Mouse (Mus musculus) megakaryocyte, embryonic 14.5 days (primary cell): ENCODE measurements around the gene Dgki. TPM values are rescaled to one million over a fixed set of nuclear protein-coding genes. Genes with fewer than 3 reads are reported as not detected.

Experiments
- H3K27me3 ChIP-seq: replicated peaks from 2 replicates; pipeline ENCODE3; 2012; ENCODE audit warnings: inconsistent platforms
- H3K36me3 ChIP-seq: replicated peaks from 2 replicates; pipeline ENCODE3; 2012; ENCODE audit warnings: low read length, inconsistent platforms, mixed read lengths
- H3K4me1 ChIP-seq: 2 replicates; pipeline ENCODE4 v1.6.1; 2012; ENCODE audit warnings: inconsistent platforms
- H3K4me3 ChIP-seq: replicated peaks from 2 replicates; pipeline ENCODE3; 2012; ENCODE audit warnings: moderate library complexity, mild to moderate bottlenecking, inconsistent platforms
- H3K9me3 ChIP-seq: 2 replicates; pipeline ENCODE4 v1.6.1; 2012; ENCODE audit warnings: inconsistent platforms
- FLI1 ChIP-seq: IDR thresholded peaks from 2 replicates; pipeline ENCODE4 v1.6.1; 2012; ENCODE audit warnings: low read length, inconsistent platforms, mixed read lengths
- GATA1 ChIP-seq: IDR thresholded peaks from 3 replicates; pipeline ENCODE4 v1.6.1; 2012; ENCODE audit warnings: mixed read lengths, low read length, inconsistent platforms, borderline replicate concordance
- polyA plus RNA-seq: library from polyadenylated mRNA; stranded (reverse); fragments of >175 nt; gene quantifications from 2 replicates; pipeline ENCODE4 v1.2.3, GENCODE M21; 2012; ENCODE audit warnings: low replicate concordance; ENCODE audit not compliant: insufficient read depth

Dgki gene
- polyA plus RNA-seq, 1 experiment: 0.02 TPM

DNA sequence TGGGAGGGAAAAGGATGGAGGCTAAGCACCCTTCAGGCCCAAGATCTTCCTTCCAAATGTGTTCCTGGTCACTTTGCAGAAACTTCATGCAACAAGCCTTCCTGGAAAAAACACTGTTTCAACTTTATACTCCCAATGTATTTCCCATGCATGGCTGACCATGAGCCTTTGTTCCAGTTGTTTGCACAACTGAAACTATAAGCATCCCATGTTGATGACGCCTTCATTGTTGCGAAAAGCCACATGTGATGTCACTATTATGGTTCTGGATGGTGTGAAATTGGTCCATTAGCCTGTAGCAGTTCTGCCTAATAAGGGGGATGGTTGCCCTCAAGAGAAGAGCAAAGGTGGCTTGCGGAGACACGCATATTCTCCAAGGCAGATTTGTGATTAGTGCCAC is 47.4 kb downstream of the Dgki start:
- no peaks in the 10 kb centered on the region for H3K36me3 ChIP-seq
- H3K4me1 ChIP-seq: no peaks in the 10 kb centered on the region
- peaks cover 13% of the 10 kb centered on the region for H3K9me3 ChIP-seq
- peaks cover 2% of the 10 kb centered on the region for H3K27me3 ChIP-seq
- no peak for TF ChIP-seq GATA1
- TF ChIP-seq FLI1: no peak
- H3K4me3 ChIP-seq: no peak overlapping the region

DNA sequence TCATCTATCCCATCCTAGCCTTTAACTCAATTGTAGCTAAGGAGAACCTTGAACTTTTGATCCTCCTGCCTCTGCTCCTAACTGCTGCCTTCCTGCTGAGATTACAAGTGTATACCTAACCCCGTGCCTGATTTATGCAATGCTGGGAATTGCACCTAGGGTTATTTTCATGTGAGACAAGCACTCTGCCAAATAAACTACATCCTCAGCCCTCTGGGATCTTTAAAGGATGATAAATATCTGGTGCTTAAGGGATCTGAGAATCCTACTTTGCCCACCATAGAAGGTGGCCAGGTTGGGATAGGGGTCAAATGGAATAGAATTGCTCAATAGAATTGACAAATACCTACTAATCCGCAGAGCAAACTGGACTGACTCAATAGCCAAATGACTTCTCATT is 49.3 kb downstream of the Dgki start:
- H3K36me3 ChIP-seq: no peaks in the 10 kb centered on the region
- H3K9me3 ChIP-seq: peaks cover 22% of the 10 kb centered on the region
- no peak for TF ChIP-seq FLI1
- TF ChIP-seq GATA1: no peak

DNA sequence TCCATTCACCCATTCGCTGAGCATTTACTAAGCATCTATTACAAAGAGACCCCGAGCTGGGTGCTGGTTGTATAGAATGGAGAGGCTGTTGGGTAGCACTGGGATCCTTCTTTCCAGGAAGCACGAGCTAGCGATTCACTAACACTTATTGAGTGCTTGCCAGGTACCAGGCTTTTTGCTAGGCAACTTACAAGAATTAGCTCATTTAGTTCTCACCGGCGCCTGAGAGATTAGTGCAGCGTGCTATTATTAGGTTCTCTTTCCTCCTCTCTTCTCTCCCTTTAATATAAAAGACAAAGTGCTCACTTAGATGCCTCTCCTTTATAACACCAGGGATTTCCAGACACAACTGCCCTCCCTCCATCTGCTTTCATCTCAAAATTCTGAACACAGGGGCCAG is 54.2 kb downstream of the Dgki start:
- Histone ChIP-seq H3K9me3 (peaks cover 18% of the 10 kb centered on the region), H3K36me3 (no peaks in the 10 kb centered on the region), H3K4me1 (peaks cover 2% of the 10 kb centered on the region; the same call in 1 of the 2 replicates), H3K27me3 (peaks cover 4% of the 10 kb centered on the region), H3K4me3 (no peak overlapping the region)
- no peak for TF ChIP-seq GATA1
- TF ChIP-seq FLI1: no peak

More for the DNA sequence above, 49.3 kb downstream of the Dgki start:
- H3K27me3 ChIP-seq: peaks cover 2% of the 10 kb centered on the region
- H3K4me3 ChIP-seq: no peak overlapping the region
- no peaks in the 10 kb centered on the region for H3K4me1 ChIP-seq

DNA sequence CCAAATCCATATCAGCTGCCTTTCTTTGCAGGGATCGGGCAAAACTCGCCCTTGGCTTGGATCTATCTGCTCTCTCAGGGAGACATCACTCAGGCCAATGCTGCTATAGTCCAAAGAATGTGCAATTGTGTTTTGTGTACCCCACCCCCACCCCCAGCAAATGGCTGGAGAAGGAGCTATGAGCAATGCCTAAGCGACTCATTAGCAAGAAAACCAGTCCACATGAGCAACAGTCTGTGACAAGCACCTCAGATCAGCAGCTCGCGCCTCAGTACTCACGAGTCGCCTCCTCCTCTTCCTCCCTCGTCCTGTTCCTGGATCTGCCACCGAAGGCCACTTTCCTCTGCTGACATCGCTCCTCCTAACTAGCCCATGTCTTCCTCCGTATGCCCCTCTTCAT is 55.9 kb downstream of the Dgki start:
- H3K36me3 ChIP-seq: no peaks in the 10 kb centered on the region
- H3K4me3 ChIP-seq: peak overlapping the region; percentile 2
- no peak for TF ChIP-seq GATA1
- TF ChIP-seq FLI1: no peak
- peaks cover 12% of the 10 kb centered on the region for H3K9me3 ChIP-seq
- peaks cover 4% of the 10 kb centered on the region for H3K27me3 ChIP-seq
- H3K4me1 ChIP-seq: peaks cover 2% of the 10 kb centered on the region; the same call in 1 of the 2 replicates

DNA sequence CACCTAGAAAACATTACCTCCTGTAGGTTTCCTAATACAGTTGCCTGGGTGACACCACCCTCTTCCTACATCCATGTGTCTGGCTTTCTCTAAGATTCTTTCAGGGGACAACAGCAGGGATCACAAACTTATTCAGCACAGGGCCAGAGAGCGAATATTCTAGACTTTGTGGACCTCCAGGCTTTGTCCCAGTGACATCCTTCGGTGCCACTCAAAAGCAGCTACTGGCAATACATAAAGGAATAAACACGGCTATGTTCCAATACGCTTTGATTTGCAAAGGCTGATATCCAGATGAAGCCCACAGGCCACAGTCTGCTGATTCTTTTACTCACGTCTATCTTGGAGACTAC is 57.2 kb downstream of the Dgki start:
- Histone ChIP-seq H3K27me3 (peaks cover 6% of the 10 kb centered on the region), H3K4me1 (peaks cover 2% of the 10 kb centered on the region; the same call in 1 of the 2 replicates), H3K9me3 (peaks cover 9% of the 10 kb centered on the region), H3K36me3 (no peaks in the 10 kb centered on the region), H3K4me3 (no peak overlapping the region)
- TF ChIP-seq GATA1 (no peak), FLI1 (no peak)

DNA sequence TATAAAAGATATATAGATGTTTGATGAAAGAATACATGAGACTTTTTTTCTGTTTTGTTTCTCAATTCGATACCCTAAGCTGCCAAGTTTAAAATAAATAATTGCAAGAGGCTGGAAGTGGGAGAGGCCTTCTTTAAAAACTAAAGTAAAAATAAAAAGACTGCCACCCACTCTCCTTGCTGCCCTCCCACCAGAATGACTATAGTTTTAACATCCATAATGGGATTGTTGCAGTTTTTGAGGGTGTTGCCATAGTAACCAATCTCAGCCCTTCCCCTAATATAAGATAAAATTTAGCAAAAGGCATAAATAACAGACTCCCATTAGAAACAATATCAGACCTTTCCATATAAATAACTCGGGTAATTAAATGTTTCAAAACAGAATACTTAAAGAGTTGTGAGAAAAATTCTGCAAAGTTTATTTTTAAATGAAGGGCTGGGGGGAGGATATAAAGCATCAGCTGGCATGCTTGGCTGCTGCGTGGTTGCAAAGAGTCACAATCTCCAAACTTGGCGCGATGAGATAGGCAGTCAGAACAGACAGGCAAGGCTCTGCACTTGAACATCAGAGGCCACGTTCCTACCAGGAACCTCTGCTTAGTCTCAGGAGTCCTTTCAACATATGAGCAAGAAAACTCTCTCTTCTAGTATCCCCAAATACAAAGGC is 57.8 kb downstream of the Dgki start:
- peaks cover 8% of the 10 kb centered on the region for H3K27me3 ChIP-seq

DNA sequence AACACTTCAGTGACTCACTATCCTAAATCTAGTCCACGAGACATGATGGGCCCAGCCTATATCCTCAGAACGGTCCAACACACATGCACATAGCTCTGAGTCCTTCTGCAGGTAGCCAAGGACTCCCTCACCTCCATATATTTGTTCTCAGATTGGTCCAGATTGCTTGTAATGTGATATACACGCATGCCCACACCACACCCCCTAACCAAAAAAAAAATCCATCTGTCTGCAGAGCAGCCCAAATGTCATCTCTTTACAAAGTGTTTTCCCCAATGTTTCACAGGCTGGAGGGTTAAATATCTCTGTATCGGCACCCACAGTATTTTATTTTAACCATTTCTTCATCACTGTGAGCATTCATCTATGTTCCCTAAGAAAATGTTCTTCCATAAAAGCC is 58.5 kb downstream of the Dgki start:
- H3K27me3 ChIP-seq: peaks cover 8% of the 10 kb centered on the region
- H3K9me3 ChIP-seq: no peaks in the 10 kb centered on the region
- H3K36me3 ChIP-seq: no peaks in the 10 kb centered on the region
- H3K4me3 ChIP-seq: no peak overlapping the region
- H3K4me1 ChIP-seq: peaks cover 2% of the 10 kb centered on the region; the same call in 1 of the 2 replicates
- TF ChIP-seq GATA1: no peak
- TF ChIP-seq FLI1: no peak

More for the DNA sequence above, 57.8 kb downstream of the Dgki start:
- peaks cover 2% of the 10 kb centered on the region; the same call in 1 of the 2 replicates for H3K4me1 ChIP-seq
- TF ChIP-seq GATA1 (no peak), FLI1 (no peak)
- no peaks in the 10 kb centered on the region for H3K36me3 ChIP-seq
- H3K4me3 ChIP-seq: no peak overlapping the region
- peaks cover 8% of the 10 kb centered on the region for H3K9me3 ChIP-seq

DNA sequence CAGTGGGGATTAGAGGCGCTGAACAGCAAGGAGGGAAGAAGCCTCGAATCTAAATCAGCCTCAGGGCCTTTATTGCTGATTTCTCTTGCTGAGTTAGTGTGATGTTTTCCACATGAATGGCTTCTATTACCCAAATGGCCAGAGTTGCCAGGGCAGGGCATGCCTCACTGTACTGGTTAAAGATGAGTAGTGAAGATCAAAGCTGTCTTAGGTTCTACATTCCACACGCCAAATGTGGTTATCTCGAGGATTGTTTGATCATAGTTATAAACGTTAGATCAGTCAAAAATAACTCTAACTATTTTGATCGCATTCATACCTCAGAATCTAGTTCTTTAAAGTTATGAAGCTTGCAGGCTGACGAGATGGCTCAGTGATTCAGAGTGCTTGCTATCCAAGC is 59.8 kb downstream of the Dgki start:
- Histone ChIP-seq H3K27me3 (peaks cover 8% of the 10 kb centered on the region), H3K9me3 (no peaks in the 10 kb centered on the region), H3K4me3 (no peak overlapping the region), H3K36me3 (no peaks in the 10 kb centered on the region), H3K4me1 (peaks cover 2% of the 10 kb centered on the region; the same call in 1 of the 2 replicates)
- TF ChIP-seq GATA1 (no peak), FLI1 (no peak)

DNA sequence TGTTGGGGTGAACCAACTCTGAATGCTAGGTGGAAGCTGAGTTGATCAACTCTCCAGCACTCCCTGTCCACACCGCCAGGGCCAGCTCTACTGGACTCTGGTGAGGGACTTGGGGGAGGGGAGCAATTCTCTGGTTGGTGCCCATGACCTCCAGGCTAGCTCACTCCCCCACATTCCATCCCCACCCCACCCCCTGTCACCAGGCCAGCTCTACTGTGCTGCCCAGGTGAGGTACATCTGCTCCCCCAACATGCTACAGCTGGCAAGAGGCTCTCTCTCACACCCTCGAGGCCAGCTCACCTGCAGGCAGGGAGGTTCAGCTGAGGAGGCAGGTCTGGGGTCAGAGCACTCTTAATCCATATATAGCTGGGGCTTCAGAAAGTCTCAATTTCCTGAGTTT is 63.1 kb downstream of the Dgki start:
- no peaks in the 10 kb centered on the region for H3K36me3 ChIP-seq
- TF ChIP-seq GATA1 (no peak), FLI1 (no peak)
- H3K4me1 ChIP-seq: no peaks in the 10 kb centered on the region
- H3K4me3 ChIP-seq: no peak overlapping the region
- H3K9me3 ChIP-seq: no peaks in the 10 kb centered on the region
- H3K27me3 ChIP-seq: peaks cover 9% of the 10 kb centered on the region

DNA sequence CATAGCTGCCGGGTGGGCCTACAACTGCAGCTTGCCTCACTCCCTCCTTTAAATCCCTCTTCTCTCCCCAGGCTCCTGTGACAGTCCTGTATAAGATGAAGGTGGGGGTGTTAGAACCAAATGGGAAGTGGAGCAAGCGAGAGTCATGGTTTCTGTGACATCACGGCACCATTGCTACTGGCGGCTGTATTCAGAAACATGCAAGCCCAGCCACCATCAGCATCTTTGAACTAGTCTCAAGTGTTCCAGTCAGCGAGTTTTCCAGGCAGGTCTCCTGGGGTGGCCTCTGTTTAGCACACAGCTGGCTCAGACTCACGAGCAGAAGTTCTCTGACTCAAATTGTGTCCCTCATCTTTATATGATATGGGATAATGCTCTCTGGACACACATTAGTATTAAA is 68.8 kb downstream of the Dgki start:
- Histone ChIP-seq H3K4me1 (no peaks in the 10 kb centered on the region), H3K36me3 (no peaks in the 10 kb centered on the region), H3K9me3 (no peaks in the 10 kb centered on the region), H3K27me3 (peaks cover 6% of the 10 kb centered on the region), H3K4me3 (no peak overlapping the region)
- TF ChIP-seq GATA1 (no peak), FLI1 (no peak)

DNA sequence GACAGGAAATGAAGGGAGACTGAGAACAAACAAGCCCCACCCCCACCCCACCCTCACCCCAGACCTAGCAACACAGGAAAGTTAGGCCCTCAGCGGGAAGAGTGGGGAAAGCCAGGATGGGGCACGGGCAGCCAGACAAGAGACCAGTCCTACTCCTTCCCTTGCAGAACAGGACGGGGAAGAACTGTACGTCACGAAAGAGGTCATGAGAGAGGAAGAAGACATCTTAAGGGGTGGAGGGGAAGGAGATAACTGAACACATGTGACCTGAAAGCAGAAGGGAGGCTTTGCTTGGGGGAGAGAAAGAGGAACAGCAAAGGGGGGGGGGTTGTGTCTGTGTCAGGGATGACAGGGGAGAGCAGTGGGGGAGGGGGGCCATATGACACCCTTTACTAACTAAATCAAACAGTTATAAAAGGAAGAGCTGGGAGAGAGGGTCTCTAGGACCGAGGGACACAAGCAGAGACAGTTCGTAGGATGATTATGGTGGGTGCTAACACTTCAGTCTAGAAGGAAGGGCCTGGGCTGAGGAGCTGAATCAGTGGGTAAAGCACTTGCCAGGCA is 77.0 kb downstream of the Dgki start:
- Histone ChIP-seq H3K9me3 (0 out of 2 replicates have a peak, but pooled peaks cover 3% of the 10 kb centered on the region), H3K27me3 (peaks cover 12% of the 10 kb centered on the region), H3K4me1 (no peaks in the 10 kb centered on the region), H3K4me3 (no peak overlapping the region), H3K36me3 (no peaks in the 10 kb centered on the region)
- no peak for TF ChIP-seq FLI1
- TF ChIP-seq GATA1: no peak
